Mouse (Mus musculus) natural killer cell, adult 2 months (primary cell): ENCODE measurements around the gene Bud23.
"Not testable (repeated sequence)": the region's sequence is repeated elsewhere in the genome, so short reads cannot be mapped to it uniquely, and the experiment has no call there.

Experiments
- DNase-seq, 2 experiments: peaks; one replicate each; pipeline ENCODE4 v3.0.0; 2022; ENCODE audit warnings: low spot score in 2 of 2

The Bud23 gene

DNA sequence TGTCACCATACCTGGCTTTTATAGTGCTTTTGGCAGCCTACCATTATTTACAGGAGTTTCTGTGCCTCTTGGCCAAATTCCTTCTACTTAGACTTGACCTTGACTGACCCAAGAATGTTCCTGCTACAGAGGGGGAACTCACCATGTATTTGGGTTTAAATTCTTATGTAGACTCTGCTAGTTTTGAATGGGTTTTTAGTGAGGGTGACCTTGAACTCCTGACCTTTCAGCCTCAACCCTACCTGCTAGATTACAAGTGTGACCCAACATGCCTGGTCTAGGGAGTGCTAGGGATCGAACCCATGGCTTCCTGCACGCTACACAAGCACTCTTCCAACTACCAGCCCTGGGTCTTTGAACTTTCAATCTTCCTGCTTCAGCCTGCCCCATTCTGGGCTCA, 7.3 kb upstream of the Bud23 start:
- no peak for DNase-seq

DNA sequence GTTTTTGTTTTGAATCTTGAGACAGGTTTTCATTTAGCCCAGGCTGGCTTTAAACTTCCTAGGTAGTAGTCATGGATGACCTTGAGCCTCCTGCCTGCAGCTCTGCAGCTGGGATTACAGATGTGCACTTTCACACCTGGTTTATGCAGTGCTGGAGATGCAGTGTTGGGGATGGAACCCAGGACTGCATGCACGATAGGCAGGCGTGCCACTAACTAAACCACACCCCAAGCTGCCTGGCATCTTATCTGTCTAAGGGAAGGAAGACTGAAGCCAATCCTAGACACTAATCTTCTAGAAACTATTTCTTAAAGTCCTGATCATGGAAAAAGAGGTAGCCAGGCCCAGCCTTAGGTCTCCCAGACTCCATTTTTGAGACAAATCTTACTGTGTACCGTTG, 5.7 kb upstream of the Bud23 start:
- DNase-seq: no peak

DNA sequence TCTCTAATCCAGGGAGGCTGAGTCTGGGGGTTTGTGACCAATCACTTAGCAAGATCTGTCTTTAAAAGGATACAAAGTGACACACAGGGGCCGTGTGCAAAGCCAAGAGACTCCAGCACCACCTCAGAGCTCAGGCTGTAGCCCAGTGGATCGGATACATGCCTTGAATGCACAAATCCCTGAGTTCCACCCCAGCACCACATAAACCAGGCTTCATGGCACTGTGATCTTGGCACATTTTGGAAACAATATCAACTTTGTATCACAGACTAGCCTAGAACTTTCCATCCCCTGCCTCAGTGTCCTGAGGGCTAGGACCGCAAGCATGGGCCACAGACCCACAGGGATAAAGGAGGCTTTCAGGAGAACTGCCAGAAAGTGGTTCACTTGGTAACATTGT, 1.2 kb upstream of the Bud23 start:
- no peak for DNase-seq

DNA sequence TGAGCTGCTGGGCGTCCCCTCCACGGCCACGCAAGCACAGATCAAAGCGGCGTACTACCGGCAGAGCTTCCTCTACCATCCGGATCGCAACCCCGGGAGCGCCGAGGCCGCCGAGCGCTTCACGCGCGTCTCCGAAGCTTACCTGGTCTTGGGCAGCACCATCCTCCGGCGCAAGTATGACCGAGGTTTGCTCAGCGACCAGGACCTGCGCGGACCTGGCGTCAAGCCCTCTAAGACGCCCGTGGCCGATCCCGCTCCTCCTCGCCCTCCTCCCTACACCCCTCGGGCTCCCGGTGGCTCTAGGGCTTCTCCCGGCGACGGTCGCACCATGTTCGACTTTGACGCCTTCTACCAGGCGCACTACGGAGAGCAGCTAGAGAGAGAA, 385 bp downstream of the Bud23 start:
- DNase-seq: no peak

DNA sequence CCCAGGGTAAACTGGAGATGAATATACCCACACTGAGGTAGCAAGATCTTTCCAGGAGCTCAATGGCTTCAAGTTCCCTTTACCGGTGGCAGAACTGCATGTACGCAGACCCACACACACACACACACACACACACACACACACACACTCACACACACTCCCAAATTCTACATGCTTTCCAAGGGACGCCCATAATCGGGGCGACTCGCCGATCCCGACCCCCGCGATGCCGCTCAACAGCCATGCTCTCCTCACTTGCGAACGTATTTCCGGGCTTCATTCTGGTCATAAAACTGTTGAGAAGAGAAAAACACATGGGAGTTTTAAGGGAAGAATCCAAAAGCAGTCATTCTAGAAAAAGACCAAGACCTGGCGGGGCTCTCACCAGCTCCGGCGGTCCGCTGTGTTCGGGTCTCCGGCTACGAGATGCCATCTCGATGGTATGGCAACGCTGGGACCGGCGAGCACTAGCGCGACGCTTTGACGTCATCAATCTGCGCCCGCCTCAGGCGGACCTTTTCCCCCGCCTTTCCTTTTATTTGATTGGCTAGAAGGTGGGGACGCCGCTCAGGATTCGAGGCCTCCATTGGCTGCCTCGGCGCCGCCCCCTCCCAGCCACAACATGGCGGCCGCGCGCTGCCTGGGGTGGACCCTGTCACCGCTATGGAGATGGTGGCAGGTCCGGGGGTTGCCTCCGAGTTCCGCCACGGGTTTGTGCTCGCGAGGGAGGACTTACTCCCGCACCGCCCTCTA, 954 bp downstream of the Bud23 start, which contains the start of gene Dnajc30:
TSS of gene Dnajc30 (plus strand) at position 574 of the 753 bp plus-strand sequence.
- DNase-seq: peak; percentile 93 to 95

DNA sequence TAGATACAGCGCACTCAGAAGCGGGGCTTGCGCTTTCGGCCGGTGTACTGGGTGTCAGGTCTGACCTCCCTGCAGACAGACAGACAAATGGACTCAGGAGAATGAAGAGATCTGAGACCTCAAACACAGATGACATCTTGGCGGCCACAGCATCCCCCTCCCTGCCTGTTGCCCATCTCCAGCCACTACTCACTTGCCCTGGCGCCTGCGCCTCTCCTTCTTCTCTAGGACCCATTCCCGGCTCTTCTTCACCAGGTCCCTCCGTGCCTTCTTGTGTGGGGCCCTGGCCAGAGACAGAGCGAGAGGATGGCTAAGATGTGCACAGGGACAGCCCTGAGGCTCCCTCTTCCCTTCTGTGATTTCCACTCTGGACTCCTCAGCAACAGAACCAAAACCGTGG, 11.4 kb downstream of the Bud23 start:
- DNase-seq: no peak

DNA sequence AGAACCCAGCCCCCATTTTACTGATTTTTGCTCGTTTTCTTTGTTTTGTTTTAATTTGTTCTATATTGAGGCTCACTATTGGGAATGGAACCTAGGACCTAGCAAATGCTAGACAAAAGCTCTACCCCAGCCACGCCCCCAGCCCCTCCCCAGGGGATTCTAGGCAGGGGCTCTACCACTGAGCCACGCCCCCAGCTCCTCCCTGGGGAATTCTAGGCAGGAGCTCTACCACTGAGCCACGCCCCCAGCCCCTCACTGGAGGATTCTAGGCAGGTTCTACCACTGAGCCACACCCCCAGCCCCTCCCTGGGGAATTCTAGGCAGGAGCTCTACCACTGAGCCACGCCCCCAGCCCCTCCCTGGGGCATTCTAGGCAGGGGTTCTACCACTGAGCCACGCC, 15.5 kb downstream of the Bud23 start:
- DNase-seq: not testable (repeated sequence)

DNA sequence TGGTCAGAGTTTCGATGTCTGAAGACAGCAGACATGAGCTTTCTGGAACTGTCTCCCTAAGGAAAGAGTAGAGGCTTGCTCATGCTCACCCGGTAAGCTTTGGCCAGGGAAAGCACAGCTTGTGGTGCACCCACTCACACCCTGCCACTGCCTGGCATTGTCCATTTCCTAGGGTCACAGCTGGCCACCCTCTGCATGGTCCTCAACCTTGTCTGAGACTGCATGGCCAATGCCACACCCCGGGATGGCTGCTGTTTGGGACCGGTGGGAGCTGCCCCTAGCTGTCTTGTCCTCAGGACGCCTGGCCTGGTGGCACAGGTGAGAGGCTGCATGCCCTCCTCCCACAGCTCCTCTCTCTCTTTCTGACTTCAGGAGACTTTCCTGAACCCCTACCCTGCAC, 16.2 kb downstream of the Bud23 start:
- DNase-seq: no peak

DNA sequence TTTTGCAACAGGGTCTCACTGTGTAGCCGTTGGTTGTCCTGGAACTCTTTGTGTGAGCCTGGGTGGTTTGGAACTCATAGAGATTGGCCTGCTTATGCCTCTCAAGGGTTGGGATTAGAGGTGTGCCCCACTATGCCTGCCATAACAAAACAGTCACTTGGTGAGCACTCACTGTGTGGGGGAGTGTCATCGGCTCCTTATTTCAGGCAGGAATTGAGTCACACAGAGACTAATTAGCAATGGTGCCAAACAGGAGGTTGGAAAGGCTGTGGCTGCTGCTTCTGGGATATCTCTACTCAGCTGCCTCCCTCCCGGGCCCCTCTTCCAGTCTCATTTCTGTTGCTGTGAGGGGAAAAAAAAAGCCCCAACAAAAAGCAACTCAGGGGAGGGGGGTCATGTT, 20.2 kb downstream of the Bud23 start:
- DNase-seq: no peak

DNA sequence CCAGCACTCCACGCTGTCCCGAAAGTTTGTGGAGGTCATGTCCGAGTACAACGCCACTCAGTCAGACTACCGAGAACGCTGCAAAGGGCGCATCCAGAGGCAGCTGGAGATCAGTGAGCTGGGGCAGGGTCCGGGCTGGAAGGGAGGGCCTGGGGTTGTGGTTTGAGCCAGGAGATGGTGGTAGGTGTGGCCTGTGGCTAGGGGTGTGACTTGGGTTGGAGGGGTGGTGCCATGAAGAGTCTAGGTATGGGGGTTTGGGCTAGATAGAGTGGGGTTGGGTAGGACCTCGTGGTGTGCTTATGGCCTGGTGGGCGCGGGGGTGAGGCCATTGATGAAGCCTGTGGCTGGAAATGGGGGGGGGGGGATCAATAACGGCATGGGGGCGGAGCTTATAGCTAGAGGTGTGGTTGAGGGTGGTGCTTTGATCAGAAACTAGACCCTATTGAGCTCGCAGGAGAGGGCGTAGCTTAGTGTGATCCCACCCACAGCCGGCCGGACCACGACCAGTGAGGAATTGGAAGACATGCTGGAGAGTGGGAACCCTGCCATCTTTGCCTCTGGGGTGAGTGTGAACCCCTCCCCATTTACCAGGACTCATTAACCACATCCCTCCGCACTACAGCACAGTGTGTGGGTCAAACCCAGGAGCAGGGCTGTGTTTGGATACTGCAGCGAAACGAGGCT, 22.5 kb downstream of the Bud23 start:
- DNase-seq: no peak

DNA sequence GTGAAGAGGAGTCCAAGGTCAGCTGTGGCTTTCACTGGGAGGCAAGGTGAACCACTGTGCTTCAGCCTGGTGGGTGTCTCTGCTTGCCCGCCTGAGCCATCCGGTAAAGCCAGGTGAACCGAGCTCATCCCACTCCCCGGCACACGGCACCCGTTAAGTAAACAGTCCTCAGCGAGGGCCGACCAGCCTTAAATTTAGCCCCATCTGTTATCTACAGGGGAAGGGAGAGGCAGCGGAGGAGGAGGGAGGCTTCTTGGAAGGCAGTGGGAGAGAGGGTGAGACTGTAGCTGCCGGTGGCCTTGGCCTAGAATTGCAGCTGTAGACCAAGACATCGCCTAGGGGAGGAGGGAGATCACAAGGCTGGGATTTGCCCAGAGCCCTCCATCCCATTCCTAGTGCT, 24.0 kb downstream of the Bud23 start:
- DNase-seq: no peak

DNA sequence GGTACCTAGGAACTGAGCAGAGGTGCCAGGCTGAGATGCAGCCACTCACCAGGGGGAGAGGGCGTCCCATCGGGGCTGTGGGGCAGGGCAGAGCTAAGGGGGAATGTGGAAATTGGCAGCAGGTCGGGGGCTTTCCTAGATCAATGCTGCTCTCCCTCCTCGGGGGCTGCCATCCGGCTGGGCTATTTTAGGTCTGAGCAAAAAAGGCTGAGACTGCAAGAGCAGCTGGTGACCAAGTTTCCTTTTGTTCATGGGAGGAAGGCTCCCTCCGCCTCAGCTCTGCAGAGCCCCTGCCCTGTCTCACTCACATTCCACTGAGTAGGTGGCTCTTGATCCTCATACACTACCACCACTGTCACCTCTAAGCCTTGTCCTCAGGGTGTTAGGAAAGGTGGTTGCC, 24.7 kb downstream of the Bud23 start:
- DNase-seq: no peak

DNA sequence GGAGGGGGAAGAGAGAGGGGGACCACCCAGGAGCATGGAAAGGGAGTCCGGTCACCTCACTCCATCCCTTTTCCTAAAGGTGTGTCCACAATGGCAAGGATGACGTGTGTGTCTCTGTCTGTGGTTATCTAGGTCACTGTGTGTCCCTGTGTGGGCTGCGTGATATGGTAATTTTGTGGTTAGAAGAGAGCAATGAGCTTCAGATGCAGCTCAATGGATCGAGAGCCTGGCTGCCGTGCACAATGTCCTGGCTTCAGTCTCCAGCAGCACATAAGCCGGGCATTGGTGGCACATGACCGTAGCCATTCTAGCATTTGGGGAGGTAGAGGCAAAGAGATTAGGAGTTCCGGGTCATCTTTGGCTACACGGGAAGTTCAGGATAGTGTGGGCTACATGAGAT, 25.2 kb downstream of the Bud23 start:
- DNase-seq: no peak

DNA sequence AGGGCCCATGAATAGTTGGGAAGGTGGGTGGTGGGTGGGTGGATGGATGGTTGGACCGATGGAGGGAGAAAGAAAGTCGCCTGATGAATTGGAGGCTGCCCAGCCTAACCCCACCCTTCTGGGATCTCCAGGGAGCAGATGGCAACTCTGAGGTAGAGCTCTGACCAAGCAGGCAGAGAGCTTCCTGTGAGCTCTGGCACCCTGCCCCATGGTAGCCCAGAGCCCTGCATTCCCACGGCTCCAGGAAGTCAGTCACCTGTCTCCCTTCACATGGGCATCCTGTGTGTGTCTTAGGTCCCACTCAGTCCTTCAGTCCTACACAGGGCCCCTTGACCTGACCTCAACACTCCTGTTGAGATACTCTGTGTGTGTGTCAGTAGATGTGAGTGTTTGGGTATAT, 26.8 kb downstream of the Bud23 start:
- no peak for DNase-seq

DNA sequence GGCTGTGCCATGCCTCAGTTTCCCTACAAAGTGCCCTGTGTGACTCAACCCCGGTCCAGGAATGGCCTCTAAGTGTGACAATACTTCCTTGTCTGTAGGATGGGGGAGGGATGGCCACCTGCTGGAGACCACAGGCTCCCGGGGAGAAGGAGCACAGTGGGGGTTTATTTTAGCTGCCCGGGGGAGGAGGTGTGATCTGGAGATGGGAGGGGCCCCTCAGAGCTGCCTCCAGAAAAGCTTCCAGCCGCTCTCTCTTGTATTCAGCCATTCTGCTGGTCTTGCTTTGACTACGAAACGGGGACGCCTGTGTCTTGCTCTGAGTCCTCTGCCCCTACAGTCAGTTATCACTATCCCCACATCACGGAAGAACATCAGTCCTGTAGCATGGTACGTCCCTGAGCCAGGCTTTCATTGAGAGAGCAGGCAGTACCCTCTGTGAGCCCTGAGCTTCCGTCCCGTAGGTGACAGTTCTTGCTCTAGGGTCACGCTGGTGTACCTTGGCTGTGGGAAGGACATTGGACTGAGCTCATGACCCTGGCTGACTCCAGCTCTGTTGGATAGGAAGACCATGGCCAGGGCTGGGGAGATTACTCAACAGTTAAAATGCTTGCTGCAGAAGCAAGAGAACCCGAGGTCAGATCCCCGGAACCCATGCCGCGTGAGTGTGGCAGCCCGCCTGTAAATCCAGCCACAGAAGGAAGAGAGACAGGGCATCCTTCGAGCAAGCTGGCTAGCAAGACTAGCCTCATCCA, 29.0 kb downstream of the Bud23 start:
- no peak for DNase-seq

DNA sequence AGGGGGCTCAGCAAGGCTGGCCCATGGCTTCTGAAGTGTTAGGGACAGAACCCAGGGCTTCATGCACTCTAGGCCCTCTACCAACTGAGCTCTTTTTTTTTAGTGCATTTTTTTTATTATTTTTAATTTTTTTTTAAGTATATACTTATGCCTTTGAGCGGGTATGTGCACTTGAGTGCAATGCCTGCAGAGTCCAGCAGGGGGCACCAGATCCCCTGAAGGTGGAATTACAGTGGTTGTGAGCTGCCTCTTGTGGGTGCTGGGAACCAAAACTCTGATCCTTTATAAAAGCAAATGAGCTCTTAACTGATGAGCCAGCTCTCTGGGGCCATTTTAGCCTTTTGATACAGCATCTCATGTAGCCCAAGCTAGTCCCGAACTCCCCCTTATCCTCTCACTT, 30.2 kb downstream of the Bud23 start:
- DNase-seq: no peak

DNA sequence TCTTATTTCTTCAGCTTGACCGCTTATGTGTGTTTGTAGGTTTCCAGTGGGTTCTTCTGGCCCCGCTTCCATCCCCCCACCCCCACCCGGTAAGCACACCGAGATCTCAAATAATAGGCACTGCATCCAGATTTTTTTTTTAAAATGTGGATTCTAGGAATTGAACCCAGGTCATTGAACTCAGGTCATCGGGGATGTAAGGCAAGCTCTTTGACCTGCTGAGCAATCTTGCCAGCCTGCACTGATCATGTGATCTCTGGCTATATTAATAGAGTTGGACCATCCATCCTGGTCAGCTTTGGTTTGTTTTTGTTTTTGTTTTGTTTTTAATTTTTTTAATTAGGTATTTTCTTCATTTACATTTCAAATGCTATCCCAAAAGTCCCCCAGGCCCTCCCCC, 32.2 kb downstream of the Bud23 start:
- no peak for DNase-seq

DNA sequence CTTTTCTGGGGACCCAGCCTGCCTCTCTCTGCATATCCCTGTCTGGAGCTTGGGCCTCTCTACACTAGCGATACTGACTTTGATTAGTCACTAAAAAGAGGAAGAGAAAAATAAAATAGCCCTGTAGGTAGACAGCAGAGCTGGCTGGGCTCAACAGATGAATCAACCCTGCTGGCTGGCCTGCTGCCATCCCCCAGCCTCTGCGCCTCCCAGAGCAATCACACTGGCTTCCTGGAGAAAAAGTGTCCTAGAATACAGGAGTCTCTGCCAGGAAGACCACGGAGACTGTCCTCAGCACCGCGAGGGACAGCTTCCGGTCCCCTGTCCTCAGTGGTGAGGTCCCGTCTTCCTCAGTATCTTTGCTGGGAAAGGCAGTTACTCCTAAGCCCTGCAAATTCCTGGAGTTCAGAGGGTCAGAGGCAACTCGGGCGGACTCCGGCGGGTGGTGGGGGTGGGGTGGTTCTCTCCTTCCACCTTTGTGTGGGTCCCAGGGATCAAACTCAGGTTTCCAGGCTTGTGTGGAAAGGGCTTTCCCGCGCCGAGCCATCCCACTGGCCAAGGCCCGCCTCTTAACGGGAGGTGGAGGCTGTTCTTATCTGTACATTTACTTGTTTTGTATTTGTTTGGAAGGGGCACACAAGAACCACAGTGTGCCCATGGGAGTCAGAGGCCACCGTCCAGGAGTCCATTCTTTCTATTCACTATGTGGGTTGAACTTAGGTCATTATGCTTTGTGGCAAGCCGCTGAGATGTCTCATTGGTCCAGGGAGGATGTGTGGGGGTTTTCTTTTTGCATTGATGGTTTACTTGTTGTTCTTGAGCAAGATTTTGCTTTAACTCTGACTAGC, 35.5 kb downstream of the Bud23 start:
- no peak for DNase-seq

DNA sequence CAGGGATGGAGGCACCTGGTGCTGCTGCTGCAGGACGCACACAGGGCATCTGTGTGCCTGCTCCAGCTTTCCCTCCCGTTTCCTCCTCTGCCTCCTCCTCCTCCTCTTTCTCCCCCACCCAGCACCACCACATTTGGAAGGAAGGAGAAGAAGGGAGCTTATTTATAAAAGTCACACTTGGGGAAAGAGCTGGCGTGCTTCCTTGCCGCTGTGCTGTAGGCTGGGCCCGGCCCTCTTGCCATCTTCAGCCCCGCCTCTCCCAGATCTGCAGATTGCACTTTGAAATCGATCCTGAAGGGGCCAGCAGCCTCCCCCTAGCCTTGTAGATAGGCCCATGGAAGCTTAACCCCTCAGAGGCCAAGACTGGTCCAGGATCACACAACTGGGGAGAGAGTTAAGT, 38.9 kb downstream of the Bud23 start:
- DNase-seq: peak in 1 of 2 experiments; percentile 17

DNA sequence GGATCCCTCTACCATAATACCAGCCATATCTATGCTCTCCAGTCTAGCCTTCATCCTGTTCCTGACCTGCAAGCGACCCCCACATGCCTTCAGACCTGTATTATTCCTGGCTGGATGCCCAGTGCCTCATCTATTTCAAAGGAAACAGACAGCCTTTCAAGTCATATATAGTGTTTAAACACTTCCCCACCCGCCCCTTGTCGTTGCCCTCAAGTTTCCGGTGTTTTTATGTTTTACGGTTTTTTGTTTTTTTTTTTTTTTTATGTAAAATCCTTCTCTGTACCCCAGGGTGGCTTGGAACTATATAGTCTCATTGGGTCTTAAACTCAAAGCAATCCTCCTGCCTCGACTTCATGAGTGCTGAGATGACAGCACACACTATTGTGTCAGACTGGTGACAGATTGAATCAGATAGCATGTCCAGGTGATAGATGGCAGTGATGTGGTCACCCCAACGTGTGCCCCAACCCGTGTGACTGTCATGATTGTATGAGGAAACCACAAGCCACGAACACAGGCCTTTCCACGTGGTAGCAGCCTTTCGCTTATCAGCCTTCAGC, 40.0 kb downstream of the Bud23 start:
- peak; percentile 71 to 74 for DNase-seq

DNA sequence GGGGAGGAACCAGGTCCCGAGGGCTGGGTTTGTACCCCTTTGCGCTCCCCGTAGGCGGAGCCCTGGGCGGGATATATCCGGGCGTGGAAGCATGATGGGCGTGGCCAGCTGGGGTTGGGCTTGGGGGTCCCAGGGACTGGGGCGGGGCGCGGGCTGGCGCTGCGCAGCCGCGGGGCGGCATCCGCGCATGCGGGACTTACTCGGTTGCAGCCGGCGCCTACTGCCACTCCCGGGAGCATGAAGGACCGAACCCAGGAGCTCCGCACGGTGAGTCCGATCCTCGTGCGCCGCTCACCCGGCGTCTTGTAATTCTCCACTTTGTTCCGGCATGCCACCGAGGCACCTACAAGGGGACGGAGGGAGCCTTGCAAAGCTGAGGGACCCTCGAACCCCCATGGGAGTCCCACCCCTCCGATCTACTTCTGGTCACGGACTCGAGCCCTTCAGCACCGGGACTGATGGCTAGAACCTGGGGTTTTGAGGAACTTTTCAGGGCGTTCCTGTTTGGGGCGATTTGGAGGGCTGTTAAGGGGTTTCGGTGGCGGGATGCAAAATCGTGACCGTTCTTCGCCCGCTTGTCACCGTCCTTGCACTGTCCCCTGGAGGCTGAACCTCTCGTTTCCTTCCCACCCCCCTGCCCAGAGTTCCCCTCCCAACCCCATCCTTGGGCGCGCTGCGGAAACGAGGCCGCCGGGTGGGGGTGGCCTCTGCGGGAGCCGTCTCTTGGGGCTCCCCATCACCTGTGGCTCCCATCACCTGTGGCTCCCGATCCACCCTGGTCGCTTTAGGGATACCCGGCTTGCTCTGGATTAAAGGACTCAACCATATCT, 41.2 kb downstream of the Bud23 start, which contains the start of gene Stx1a:
TSS of gene Stx1a (plus strand) at position 139 of the 830 bp plus-strand sequence.
- peak in 1 of 2 experiments; percentile 55 for DNase-seq
